Mouse (Mus musculus) stomach, embryonic 14.5 days (tissue): ENCODE data around the gene Gper1. TPM values are rescaled to one million over a fixed set of nuclear protein-coding genes. Genes with fewer than 3 reads are reported as not detected.

ENCODE experiments used
- ATAC-seq: fragments of 200-750 bp; cut with Nextera tagmentation; 2 replicates; pipeline ENCODE4 v1.8.0; 2017; ENCODE audit warnings: low read depth, moderate TSS enrichment; ENCODE audit not compliant: insufficient number of reproducible peaks, insufficient read depth, low FRiP score
- H3K27ac ChIP-seq: fragments of 300-500 bp; sonication (generic); 2 replicates; pipeline ENCODE4 v1.5.1; 2014; ENCODE audit warnings: mild to moderate bottlenecking, low read length, moderate library complexity, mixed read lengths
- H3K27me3 ChIP-seq: fragments of 300-500 bp; sonication (generic); 2 replicates; pipeline ENCODE4 v1.6.1; 2014; ENCODE audit warnings: low read length, control low read depth, mixed read lengths; ENCODE audit not compliant: control insufficient read depth, insufficient read depth
- H3K36me3 ChIP-seq: fragments of 300-500 bp; sonication (generic); 2 replicates; pipeline ENCODE4 v1.6.1; 2014; ENCODE audit warnings: mild to moderate bottlenecking, control low read depth, low read length, moderate library complexity, mixed read lengths; ENCODE audit not compliant: control insufficient read depth, insufficient read depth
- H3K4me1 ChIP-seq: fragments of 300-500 bp; sonication (generic); 2 replicates; pipeline ENCODE4 v1.6.1; 2014; ENCODE audit warnings: low read length, control low read depth, mixed read lengths; ENCODE audit not compliant: control insufficient read depth, insufficient read depth
- H3K4me2 ChIP-seq: fragments of 300-500 bp; sonication (generic); replicated peaks from 2 replicates; pipeline ENCODE4 v1.6.1; 2014; ENCODE audit warnings: low read depth, low read length, control low read depth
- H3K4me3 ChIP-seq: fragments of 300-500 bp; sonication (generic); 2 replicates; pipeline ENCODE4 v1.5.1; 2014; ENCODE audit warnings: low read depth, low read length, control low read depth
- H3K9ac ChIP-seq: fragments of 300-500 bp; sonication (generic); replicated peaks from 2 replicates; pipeline ENCODE4 v1.6.1; 2014; ENCODE audit warnings: low read depth, mild to moderate bottlenecking, control low read depth, low read length, moderate library complexity, mixed read lengths
- H3K9me3 ChIP-seq: fragments of 300-500 bp; sonication (generic); 2 replicates; pipeline ENCODE4 v1.6.1; 2016; ENCODE audit warnings: low read depth, low read length, control low read depth; ENCODE audit not compliant: control insufficient read depth
- WGBS: fragments of 180-500 bp; shearing (Covaris S2); extraction: QIAGEN DNeasy Blood & Tissue Kit; methylation state at CpG from one replicate; pipeline ENCODE4 v1.1.7; 2014; 5-methylcytosine and 5-hydroxymethylcytosine counted together
- polyA plus RNA-seq: library from polyadenylated mRNA; unstranded; fragments of >200 nt; fragmentation: Nextera tagmentation; extraction: Ambion mirVana; gene quantifications from 2 replicates; pipeline ENCODE4 v1.2.1, GENCODE M21; 2014

Gper1 gene
- polyA plus RNA-seq, 1 experiment from 2014 or later = 3.3 TPM

DNA sequence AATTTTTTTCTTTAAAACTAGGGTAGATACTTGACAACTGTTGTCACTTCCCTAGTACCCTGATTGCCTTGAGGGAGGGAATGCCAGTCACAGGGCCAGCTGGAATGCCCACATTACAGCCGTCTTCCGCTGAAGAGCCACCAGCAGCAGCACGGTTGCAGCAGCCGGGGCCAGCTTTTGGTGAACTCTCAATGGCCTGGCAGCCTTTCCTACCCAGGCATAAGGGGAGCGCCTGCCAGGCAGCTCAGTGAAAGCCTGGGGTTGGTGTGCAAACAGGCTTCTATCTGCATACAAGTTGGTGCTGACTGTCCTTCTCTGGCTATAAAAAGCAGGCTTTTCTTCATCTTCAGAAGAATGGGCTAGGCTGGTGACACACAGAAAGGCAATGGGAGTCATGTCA is 17.5 kb downstream of the Gper1 start:
- Histone ChIP-seq H3K9ac (no peak overlapping the region), H3K9me3 (no peaks in the 10 kb centered on the region), H3K27ac (no peak overlapping the region), H3K4me1 (no peaks in the 10 kb centered on the region), H3K4me2 (no peak overlapping the region), H3K27me3 (no peaks in the 10 kb centered on the region), H3K4me3 (no peak overlapping the region), H3K36me3 (no peaks in the 10 kb centered on the region)
- WGBS = 87% methylated on average over 5 of the region's 5 CpGs
- ATAC-seq = no peak

DNA sequence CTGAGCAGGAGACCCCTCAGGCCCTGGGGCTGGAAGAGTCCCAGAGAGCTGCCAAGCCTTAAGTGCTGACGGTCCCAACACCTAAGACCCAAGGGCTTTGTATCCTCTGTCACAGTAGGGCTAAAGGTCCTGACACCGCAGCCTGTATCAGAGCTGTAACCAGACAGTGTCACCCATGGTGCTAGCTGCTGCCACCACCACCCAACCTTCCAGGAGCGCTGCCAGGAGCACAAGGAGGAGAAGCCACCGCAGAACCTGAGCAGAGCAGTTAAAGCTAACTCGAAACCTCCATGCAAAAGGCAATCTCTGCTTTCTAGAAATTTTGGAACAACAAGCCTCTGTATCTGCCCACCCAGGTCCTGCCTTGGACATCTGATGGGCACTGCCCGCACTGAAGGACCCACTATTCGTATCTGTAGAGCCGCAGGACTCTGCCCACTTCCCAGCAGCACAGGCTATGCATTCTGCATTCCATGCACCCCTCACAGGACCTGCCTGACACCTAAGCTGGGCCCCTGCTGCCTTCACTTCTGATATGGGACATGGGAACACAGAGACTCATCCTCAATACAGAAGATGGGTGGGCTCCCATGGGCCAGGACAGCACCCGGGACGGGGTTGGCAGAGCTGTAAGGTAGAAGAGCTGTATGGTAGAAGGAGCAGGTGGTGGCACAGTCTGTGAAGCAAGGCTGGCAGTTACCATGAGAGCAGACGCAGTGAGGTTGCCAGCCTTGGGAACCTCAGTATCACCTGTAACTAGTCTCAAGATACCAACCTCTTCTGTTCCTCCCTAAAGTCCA is 18.2 kb downstream of the Gper1 start:
- 95% methylated on average over 11 of the region's 11 CpGs for WGBS
- no peak overlapping the region for H3K27ac ChIP-seq
- H3K4me1 ChIP-seq = no peaks in the 10 kb centered on the region; the same call in 1 of the 2 replicates
- H3K36me3 ChIP-seq = no peaks in the 10 kb centered on the region
- H3K9ac ChIP-seq = no peak overlapping the region
- no peak overlapping the region for H3K4me3 ChIP-seq
- ATAC-seq = no peak
- no peak overlapping the region for H3K4me2 ChIP-seq
- no peaks in the 10 kb centered on the region for H3K27me3 ChIP-seq
- no peaks in the 10 kb centered on the region for H3K9me3 ChIP-seq

DNA sequence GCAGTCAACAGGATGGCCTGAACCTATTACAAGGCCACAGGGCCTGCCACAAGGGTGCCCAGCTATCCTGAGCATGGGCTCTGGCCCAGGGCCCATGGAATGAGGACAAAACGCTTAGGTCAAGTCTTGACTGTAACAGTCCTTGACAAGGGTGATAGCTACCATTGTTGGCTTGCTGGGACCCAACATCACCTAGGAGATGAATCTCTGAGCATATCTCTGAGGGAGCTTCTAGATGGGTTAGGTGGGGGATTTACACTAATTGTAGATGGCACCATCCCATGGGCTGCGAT is 18.7 kb downstream of the Gper1 start:
- WGBS = 93% methylated on average over 2 of the region's 2 CpGs
- Histone ChIP-seq H3K27me3 (no peaks in the 10 kb centered on the region), H3K4me2 (no peak overlapping the region), H3K27ac (no peak overlapping the region), H3K4me3 (no peak overlapping the region), H3K9ac (no peak overlapping the region), H3K4me1 (no peaks in the 10 kb centered on the region; the same call in 1 of the 2 replicates), H3K36me3 (no peaks in the 10 kb centered on the region), H3K9me3 (no peaks in the 10 kb centered on the region)
- ATAC-seq = no peak

DNA sequence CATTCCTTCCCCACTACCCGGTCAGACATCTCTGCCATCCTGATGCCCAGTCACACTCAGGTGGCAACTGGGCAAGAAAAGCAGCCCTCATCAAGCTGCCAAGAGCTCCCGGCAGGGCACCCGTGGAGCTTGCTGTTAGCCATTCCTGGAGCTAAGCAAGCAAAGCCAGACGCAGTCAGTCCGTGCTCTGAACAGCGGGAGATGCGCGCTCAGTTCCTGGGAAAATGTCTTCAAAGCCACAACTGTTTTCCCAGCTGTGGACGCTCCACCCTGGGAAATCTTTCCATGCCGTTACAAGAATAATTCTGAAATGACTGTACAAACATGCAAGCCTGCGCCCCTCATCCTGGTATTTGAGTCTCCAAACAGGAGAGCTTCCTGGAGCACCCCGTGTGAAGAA is 19.5 kb downstream of the Gper1 start:
- no peak for ATAC-seq
- Histone ChIP-seq H3K27ac (no peak overlapping the region), H3K27me3 (no peaks in the 10 kb centered on the region), H3K9me3 (no peaks in the 10 kb centered on the region), H3K4me2 (no peak overlapping the region), H3K36me3 (no peaks in the 10 kb centered on the region), H3K9ac (no peak overlapping the region), H3K4me1 (no peaks in the 10 kb centered on the region; the same call in 1 of the 2 replicates), H3K4me3 (no peak overlapping the region)
- WGBS = 66% methylated on average over 12 of the region's 12 CpGs

DNA sequence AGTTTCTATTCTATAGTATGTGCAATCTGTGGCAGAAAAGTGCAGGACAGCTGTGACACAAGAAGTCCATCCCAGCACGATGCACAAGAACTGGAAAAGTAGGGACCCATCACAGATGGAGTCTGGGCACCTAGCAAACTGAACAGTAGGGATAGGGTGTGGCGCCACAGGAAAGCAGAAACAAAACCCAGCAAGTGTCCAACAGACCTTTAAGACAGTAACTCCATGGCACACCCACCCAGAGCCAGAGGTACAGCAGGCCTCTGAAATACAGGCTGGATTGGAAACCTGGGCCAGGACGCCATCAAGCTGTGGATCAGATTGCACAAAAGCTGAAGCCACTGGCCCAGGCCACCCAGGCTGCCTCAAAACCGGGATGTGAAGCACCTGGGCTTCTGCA is 20.0 kb downstream of the Gper1 start:
- Histone ChIP-seq H3K4me2 (no peak overlapping the region), H3K9ac (no peak overlapping the region), H3K4me3 (no peak overlapping the region), H3K27me3 (no peaks in the 10 kb centered on the region), H3K27ac (no peak overlapping the region), H3K9me3 (no peaks in the 10 kb centered on the region), H3K4me1 (no peaks in the 10 kb centered on the region; the same call in 1 of the 2 replicates), H3K36me3 (no peaks in the 10 kb centered on the region)
- 64% methylated on average over 4 of the region's 4 CpGs for WGBS
- ATAC-seq = no peak

DNA sequence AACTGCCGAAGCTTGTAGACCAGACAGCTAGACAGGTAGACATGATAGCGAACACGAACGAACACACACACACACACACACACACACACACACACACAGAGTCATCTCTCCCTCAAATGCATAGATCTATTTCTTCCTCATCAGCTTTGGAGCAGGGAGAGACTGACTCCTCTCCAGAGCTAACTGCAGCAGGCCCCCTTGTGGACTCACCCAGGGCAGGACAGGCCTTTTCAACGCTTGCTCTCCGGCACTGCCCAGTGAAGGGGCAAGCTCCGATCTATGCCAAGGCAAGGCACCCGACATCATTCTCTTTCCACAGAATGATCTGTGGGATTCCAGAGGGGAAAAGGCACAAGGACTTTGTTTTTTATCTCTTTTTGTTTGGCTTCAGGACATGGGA is 22.3 kb downstream of the Gper1 start:
- Histone ChIP-seq H3K9me3 (no peaks in the 10 kb centered on the region), H3K27ac (no peak overlapping the region), H3K4me3 (no peak overlapping the region), H3K9ac (no peak overlapping the region), H3K4me2 (no peak overlapping the region), H3K4me1 (peaks cover 5% of the 10 kb centered on the region), H3K36me3 (no peaks in the 10 kb centered on the region), H3K27me3 (no peaks in the 10 kb centered on the region)
- WGBS = 86% methylated on average over 8 of the region's 8 CpGs
- ATAC-seq = no peak

DNA sequence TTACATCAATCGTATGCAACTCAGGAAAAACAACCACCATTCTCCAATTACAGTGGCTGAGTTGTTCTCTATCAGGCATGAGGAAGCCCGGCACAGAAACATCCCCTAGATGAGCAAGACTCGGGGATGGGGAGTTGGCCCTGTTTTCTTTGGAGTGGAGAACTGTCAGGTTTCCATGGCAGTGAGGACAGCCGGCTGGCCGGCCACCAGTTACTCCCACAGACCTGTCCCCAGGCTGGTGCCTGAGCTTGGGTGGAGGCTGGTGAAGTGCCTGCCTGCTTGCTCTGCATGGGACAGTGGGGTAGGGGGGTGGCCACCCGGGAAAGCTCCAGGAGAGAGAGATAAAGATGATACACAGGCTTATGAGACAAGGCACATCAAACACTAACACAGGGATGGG is 25.1 kb downstream of the Gper1 start:
- WGBS = 68% methylated on average over 6 of the region's 6 CpGs
- no peaks in the 10 kb centered on the region for H3K27me3 ChIP-seq
- no peak for ATAC-seq
- H3K36me3 ChIP-seq = no peaks in the 10 kb centered on the region
- no peaks in the 10 kb centered on the region for H3K9me3 ChIP-seq
- peaks cover 6% of the 10 kb centered on the region for H3K4me1 ChIP-seq
- no peak overlapping the region for H3K4me3 ChIP-seq
- H3K27ac ChIP-seq = no peak overlapping the region
- H3K4me2 ChIP-seq = no peak overlapping the region
- no peak overlapping the region for H3K9ac ChIP-seq

DNA sequence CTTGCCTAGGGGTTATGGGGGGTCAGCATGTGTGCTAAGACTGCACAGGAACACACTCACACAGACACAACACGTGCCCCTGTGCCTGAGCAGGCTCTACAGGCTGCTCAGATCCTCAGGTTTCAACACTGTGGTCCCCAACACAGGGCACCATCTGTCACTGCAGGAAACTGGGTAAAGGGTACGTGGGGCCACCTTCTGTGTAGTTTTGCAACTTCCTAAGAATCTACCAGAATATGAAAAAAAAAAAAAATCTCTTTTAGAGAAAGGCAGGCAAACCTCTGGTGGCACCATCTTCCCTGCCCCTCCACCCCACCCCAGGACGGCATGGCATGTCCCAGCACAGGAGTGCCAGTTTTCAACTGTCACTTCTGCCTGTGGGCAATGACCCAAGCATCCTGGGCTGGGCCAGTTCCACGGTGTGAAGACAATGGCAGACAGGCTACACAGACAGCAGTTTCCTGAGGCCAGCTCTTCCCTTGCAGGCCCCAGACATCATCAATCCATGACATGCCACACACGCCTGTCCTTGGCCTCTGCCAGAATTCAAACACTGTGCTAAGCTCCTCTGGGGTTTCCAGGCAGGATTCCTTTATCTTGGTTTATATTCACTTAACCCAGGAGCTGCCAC is 26.3 kb downstream of the Gper1 start:
- Histone ChIP-seq H3K4me2 (no peak overlapping the region), H3K9ac (no peak overlapping the region; the same call in 1 of the 2 replicates), H3K4me3 (no peak overlapping the region), H3K27me3 (no peaks in the 10 kb centered on the region), H3K36me3 (no peaks in the 10 kb centered on the region), H3K9me3 (no peaks in the 10 kb centered on the region), H3K27ac (no peak overlapping the region), H3K4me1 (peaks cover 8% of the 10 kb centered on the region)
- ATAC-seq = no peak
- WGBS = 38% methylated on average over 5 of the region's 5 CpGs
